Mouse (Mus musculus) myocyte (in vitro differentiated cells): Measurements from ENCODE around the gene Tgds.

ENCODE experiments used
- CEBPB ChIP-seq: IDR thresholded peaks from 2 replicates; pipeline ENCODE4 v1.6.1; 2011; ENCODE audit warnings: mild to moderate bottlenecking, moderate library complexity; ENCODE audit not compliant: poor library complexity, insufficient read depth, severe bottlenecking
- MAX ChIP-seq: IDR thresholded peaks from one replicate; pipeline ENCODE4 v1.6.1; 2011; ENCODE audit warnings: low read depth, mild to moderate bottlenecking, control low read depth
- MYOG ChIP-seq, 3 experiments: IDR thresholded peaks; one replicate each; pipeline ENCODE4 v1.6.1; 2011; ENCODE audit warnings: control low read depth in 2 of 3, low read depth in 2 of 3, mild to moderate bottlenecking in 2 of 3; ENCODE audit not compliant: insufficient read length in 2 of 3, control insufficient read depth in 1 of 3, insufficient read depth in 1 of 3
- POLR2A ChIP-seq: IDR thresholded peaks from one replicate; pipeline ENCODE4 v1.6.1; 2011; ENCODE audit warnings: low read depth, mild to moderate bottlenecking, control low read depth, moderate library complexity; ENCODE audit not compliant: insufficient read length
- REST ChIP-seq: IDR thresholded peaks from one replicate; pipeline ENCODE4 v1.6.1; 2011; ENCODE audit warnings: mild to moderate bottlenecking, control low read depth, moderate library complexity; ENCODE audit not compliant: insufficient read depth, insufficient read length
- TCF12 ChIP-seq: IDR thresholded peaks from one replicate; pipeline ENCODE4 v1.6.1; 2011; ENCODE audit warnings: mild to moderate bottlenecking, control low read depth; ENCODE audit not compliant: poor library complexity, insufficient read depth, severe bottlenecking
- TCF3 ChIP-seq: IDR thresholded peaks from one replicate; pipeline ENCODE4 v1.6.1; 2011; ENCODE audit warnings: low read depth, control low read depth; ENCODE audit not compliant: insufficient read length
- USF1 ChIP-seq: IDR thresholded peaks from one replicate; pipeline ENCODE4 v1.6.1; 2011; ENCODE audit warnings: low read depth, mild to moderate bottlenecking, control low read depth, moderate library complexity

DNA sequence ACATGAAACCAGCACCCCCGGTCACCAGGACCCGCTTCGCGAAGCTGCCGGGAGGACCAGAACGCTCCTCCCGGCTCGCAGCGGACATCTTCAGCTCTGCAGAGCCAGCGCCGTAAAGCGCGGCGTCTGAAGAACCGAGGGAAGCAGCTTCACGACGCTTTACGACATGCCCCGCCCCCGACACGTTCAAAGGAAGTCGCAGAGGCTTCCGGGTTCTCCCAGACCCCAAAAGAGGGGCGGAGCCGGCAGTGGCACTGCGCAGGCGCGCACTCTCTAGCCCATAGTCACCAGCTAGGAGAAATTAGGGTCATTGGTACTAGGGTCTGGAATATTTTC lies at the start of gene Tgds:
- TF ChIP-seq MAX (no peak), CEBPB (no peak), REST (no peak), TCF3 (no peak), POLR2A (peak; percentile 92), USF1 (no peak), MYOG (IDR thresholded peaks at IDR 0.05; ENCODE audit: control insufficient read depth in 1 of 3, insufficient read depth in 1 of 3, insufficient read length in 2 of 3, low read depth in 2 of 3) (no peak), TCF12 (no peak)
